Mouse (Mus musculus) forebrain, embryonic 10.5 days (tissue): ENCODE results near the gene 9430097D07Rik. TPM values are rescaled to one million over a fixed set of nuclear protein-coding genes. Genes with fewer than 3 reads are reported as not detected.

Experiments used
- DNase-seq: peaks from one replicate; pipeline ENCODE4 v3.0.0-alpha.2; 2017; ENCODE audit warnings: low spot score; ENCODE audit errors: extremely low spot score
- H3K27ac ChIP-seq: fragments of 300-500 bp; sonication (generic); 2 replicates; pipeline ENCODE4 v1.5.1; 2016; ENCODE audit warnings: mild to moderate bottlenecking
- H3K27me3 ChIP-seq: fragments of 300-500 bp; sonication (generic); 2 replicates; pipeline ENCODE4 v1.6.1; 2016; ENCODE audit warnings: mild to moderate bottlenecking; ENCODE audit not compliant: poor library complexity, severe bottlenecking
- H3K36me3 ChIP-seq: fragments of 300-500 bp; sonication (generic); replicated peaks from 2 replicates; pipeline ENCODE4 v1.6.1; 2016; ENCODE audit warnings: mild to moderate bottlenecking, moderate library complexity
- H3K4me1 ChIP-seq: fragments of 300-500 bp; sonication (generic); 2 replicates; pipeline ENCODE4 v1.6.1; 2016
- H3K4me3 ChIP-seq: fragments of 300-500 bp; sonication (generic); 2 replicates; pipeline ENCODE4 v1.5.1; 2016; ENCODE audit warnings: mild to moderate bottlenecking, moderate library complexity
- H3K9me3 ChIP-seq: fragments of 300-500 bp; sonication (generic); 2 replicates; pipeline ENCODE4 v1.6.1; 2016; ENCODE audit warnings: mild to moderate bottlenecking, moderate library complexity
- WGBS: fragments of 180-500 bp; shearing (Covaris S2); methylation state at CpG from one replicate; pipeline ENCODE4 v1.1.7; 2016; 5-methylcytosine and 5-hydroxymethylcytosine counted together
- polyA plus RNA-seq: library from polyadenylated mRNA; unstranded; fragments of >200 nt; fragmentation: Nextera tagmentation; extraction: Ambion mirVana; gene quantifications from 2 replicates; pipeline ENCODE4 v1.2.1, GENCODE M21; 2016

9430097D07Rik gene
- polyA plus RNA-seq, 1 experiment from 2014 or later = 0.19 TPM

- H3K27ac ChIP-seq = peak overlapping the region; percentile 89
- H3K4me1 ChIP-seq = peaks cover 60% of the 10 kb centered on the region
Observed at GRCm38 (mm10) chr2:32607262-32607947, 31.9 kb upstream of the 9430097D07Rik start.

DNA sequence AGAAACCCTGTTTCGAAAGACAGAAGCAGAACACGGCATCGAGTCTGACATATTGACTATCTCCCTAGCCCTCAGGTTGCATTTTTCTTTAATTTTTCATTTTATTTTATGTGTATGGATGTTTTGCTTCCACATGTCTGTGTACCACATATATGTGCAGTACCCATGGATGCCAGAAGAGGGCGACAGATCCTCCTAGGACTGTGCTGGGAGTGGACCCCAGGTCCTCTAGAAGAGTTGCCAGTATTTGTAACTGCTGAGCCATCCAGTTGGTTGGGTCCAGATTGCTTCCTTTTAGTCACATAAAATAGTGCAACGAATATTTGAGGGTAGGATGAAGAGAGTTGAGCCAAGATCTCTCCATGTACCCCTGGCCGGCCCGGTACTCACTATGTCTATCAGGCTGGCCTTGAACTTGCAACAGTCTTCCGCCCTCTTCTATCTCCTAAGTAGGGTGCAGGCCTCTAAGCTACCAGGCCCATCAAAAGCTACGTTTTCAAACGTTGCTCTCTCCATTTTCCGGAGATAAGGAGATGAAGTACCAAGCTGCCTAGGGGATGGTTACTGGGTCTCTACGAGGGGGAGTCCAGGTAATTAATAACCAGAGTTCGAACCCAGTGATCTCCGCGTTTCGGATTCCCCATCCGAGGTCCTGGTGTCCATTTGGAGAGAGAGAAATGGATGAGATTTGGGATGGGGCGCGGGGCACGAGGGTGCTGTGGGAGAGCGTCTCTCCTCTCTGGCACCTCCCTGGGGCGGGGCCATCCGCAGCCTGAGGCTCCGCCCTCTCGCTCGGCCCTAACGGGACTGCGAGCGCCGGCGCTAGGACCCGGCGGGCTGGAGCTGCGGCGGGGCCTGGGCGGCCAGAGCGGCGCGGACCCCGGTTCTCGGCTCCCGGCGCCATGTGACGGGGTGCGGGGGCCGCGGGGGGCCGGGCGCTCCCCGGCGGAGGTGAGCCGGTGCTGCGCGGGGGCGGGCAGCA lies 31.0 kb upstream of the 9430097D07Rik start:
- no peaks in the 10 kb centered on the region for H3K9me3 ChIP-seq
- peak overlapping the region; percentile 89 for H3K27ac ChIP-seq
- no peaks in the 10 kb centered on the region for H3K36me3 ChIP-seq
- H3K4me3 ChIP-seq = peak overlapping the region; percentile 76
- WGBS = 11% methylated on average over 54 of the region's 55 CpGs
- DNase-seq = peak; percentile 77
- peaks cover 21% of the 10 kb centered on the region for H3K27me3 ChIP-seq
- peaks cover 61% of the 10 kb centered on the region for H3K4me1 ChIP-seq

More at GRCm38 (mm10) chr2:32607262-32607947, 31.9 kb upstream of the 9430097D07Rik start:
- Histone ChIP-seq H3K4me3 (peak overlapping the region; percentile 76), H3K9me3 (no peaks in the 10 kb centered on the region), H3K36me3 (peaks cover 5% of the 10 kb centered on the region; the same call in 1 of the 2 replicates), H3K27me3 (peaks cover 21% of the 10 kb centered on the region)
- peak; percentile 59 for DNase-seq
- whole genome bisulfite sequencing = 7% methylated on average over 33 of the region's 34 CpGs

GRCm38 (mm10) chr2:32604631-32605030 lies 29.1 kb upstream of the 9430097D07Rik start:
- Histone ChIP-seq H3K4me1 (peaks cover 47% of the 10 kb centered on the region), H3K27ac (no peak overlapping the region), H3K4me3 (no peak overlapping the region), H3K9me3 (no peaks in the 10 kb centered on the region), H3K36me3 (no peaks in the 10 kb centered on the region), H3K27me3 (peaks cover 21% of the 10 kb centered on the region)
- no peak for DNase-seq
- WGBS = 52% methylated on average over 10 of the region's 10 CpGs

GRCm38 (mm10) chr2:32602600-32603054 lies 27.1 kb upstream of the 9430097D07Rik start:
- H3K9me3 ChIP-seq = no peaks in the 10 kb centered on the region
- H3K27ac ChIP-seq = peak overlapping the region; percentile 76
- H3K4me3 ChIP-seq = peak overlapping the region; percentile 49
- WGBS = under 1% methylated on average over 11 of the region's 11 CpGs
- peaks cover 29% of the 10 kb centered on the region for H3K4me1 ChIP-seq
- peak; percentile 91 for DNase-seq
- peaks cover 5% of the 10 kb centered on the region for H3K27me3 ChIP-seq
- H3K36me3 ChIP-seq = peaks cover 2% of the 10 kb centered on the region

GRCm38 (mm10) chr2:32601417-32602065 lies 26.1 kb upstream of the 9430097D07Rik start:
- Histone ChIP-seq H3K36me3 (peaks cover 11% of the 10 kb centered on the region), H3K4me3 (no peak overlapping the region), H3K27ac (peak overlapping the region; percentile 58; the same call in 1 of the 2 replicates), H3K4me1 (peaks cover 18% of the 10 kb centered on the region), H3K27me3 (no peaks in the 10 kb centered on the region), H3K9me3 (no peaks in the 10 kb centered on the region)
- 41% methylated on average over 8 of the region's 8 CpGs for WGBS
- DNase-seq = no peak

DNA sequence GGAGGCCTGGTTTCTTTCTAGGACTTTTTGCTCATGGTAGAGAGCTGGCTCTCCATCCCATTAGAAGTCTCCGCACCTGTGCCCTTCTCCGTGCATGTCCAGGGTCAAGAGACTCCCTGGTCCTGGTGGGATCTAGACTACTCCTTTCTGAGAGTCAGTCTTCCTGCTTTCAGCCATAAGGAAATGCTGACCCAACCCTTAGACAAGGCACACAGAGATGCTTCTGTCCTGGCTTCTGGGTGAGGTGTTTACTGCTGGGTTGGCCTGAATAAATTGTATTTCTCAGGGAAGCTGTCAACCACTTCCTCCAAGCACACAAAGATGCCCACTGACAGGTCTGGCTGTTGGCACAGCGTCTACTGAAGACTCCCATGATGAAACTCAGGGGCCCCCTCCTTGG lies 23.9 kb upstream of the 9430097D07Rik start, which contains the start of gene St6galnac6:
TSS of gene St6galnac6 (plus strand) at position 301 of the 400 bp plus-strand sequence.
- H3K36me3 ChIP-seq = peaks cover 17% of the 10 kb centered on the region
- no peaks in the 10 kb centered on the region for H3K9me3 ChIP-seq
- no peaks in the 10 kb centered on the region for H3K27me3 ChIP-seq
- DNase-seq = no peak
- 97% methylated on average over 3 of the region's 3 CpGs for WGBS
- H3K4me3 ChIP-seq = no peak within 1 kb of the TSS
- H3K4me1 ChIP-seq = peaks cover 16% of the 10 kb centered on the region
- no peak within 1 kb of the TSS for H3K27ac ChIP-seq

DNA sequence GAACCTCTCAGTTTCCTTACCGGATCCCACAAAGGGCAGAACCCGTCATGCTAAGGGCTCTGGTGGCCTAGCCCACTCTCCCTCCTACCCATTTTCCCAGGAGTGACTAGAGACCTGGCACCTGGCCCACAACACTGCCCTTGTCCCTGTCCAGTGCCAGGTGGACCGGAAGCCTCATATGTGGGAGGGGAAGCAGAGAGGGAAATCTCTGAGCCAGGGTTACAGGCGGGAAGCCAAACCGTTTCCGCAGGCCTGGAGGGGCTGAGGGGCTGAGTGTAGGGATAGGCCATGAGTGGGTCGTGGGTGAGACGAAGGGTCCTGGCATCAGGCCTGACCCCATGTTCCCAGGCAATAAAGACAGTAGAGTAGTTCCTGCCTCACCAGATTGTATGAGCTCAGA lies 23.0 kb upstream of the 9430097D07Rik start:
- Histone ChIP-seq H3K27ac (no peak overlapping the region), H3K4me3 (no peak overlapping the region), H3K4me1 (peaks cover 16% of the 10 kb centered on the region), H3K27me3 (no peaks in the 10 kb centered on the region), H3K36me3 (peaks cover 19% of the 10 kb centered on the region), H3K9me3 (no peaks in the 10 kb centered on the region)
- 88% methylated on average over 8 of the region's 8 CpGs for WGBS
- DNase-seq = no peak

DNA sequence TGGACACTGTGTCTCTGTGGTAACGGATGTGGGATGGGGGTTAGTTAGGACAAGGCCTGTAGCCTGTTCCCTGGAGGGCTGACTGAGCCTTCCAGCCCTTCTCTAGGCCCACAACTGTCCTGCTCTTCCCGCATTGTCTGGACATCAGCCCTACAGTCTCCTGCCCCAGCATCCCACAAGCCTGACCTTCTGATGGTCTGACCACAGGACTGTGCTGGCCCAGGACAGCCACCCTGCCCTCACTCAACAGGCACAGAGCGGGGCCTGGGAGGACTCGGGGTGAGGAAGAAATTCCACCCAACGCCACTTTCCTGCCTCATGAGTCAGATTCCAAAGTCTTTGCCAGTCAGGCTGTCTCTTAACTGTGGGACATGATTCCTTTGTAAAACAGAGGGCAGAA lies 22.2 kb upstream of the 9430097D07Rik start:
- Histone ChIP-seq H3K27ac (no peak overlapping the region), H3K36me3 (peaks cover 19% of the 10 kb centered on the region)

DNA sequence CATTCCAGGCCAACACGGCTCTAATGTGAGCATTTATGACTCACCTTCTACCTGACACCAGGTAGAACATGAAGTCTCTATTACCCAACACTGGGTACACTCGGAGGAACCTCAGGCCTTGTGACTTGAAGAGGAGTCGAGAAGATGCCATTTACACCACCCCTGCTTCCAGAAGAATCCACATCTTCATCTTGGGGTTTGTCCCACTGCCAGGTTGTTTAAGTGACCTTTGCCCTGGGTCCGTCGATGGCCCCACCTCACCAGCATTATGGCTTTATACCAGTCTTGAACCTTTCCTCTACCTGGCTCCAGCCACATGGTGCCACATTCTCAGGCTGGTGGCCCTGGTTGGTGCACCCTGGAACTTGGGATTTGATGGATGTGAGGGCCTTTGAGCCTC lies 21.8 kb upstream of the 9430097D07Rik start:
- no peak overlapping the region for H3K4me3 ChIP-seq
- no peak for DNase-seq
- WGBS = 91% methylated on average over 5 of the region's 5 CpGs
- peaks cover 11% of the 10 kb centered on the region for H3K4me1 ChIP-seq
- peaks cover 19% of the 10 kb centered on the region for H3K36me3 ChIP-seq
- no peak overlapping the region for H3K27ac ChIP-seq
- H3K9me3 ChIP-seq = no peaks in the 10 kb centered on the region
- no peaks in the 10 kb centered on the region for H3K27me3 ChIP-seq

More for the DNA sequence above, 22.2 kb upstream of the 9430097D07Rik start:
- DNase-seq = no peak
- no peaks in the 10 kb centered on the region for H3K9me3 ChIP-seq
- H3K4me1 ChIP-seq = peaks cover 16% of the 10 kb centered on the region
- no peak overlapping the region for H3K4me3 ChIP-seq
- no peaks in the 10 kb centered on the region for H3K27me3 ChIP-seq
- 90% methylated on average over 5 of the region's 5 CpGs for WGBS

- Histone ChIP-seq H3K27ac (no peak overlapping the region), H3K4me1 (peaks cover 6% of the 10 kb centered on the region), H3K4me3 (no peak overlapping the region), H3K27me3 (no peaks in the 10 kb centered on the region), H3K9me3 (no peaks in the 10 kb centered on the region), H3K36me3 (peaks cover 19% of the 10 kb centered on the region)
- no peak for DNase-seq
- WGBS = 95% methylated on average over 13 of the region's 13 CpGs
Observed at GRCm38 (mm10) chr2:32596725-32597124, 21.2 kb upstream of the 9430097D07Rik start.

- Histone ChIP-seq H3K27ac (no peak overlapping the region), H3K4me3 (no peak overlapping the region), H3K36me3 (0 out of 2 replicates have a peak, but pooled peaks cover 8% of the 10 kb centered on the region), H3K27me3 (peaks cover 12% of the 10 kb centered on the region), H3K4me1 (peaks cover 37% of the 10 kb centered on the region), H3K9me3 (no peaks in the 10 kb centered on the region)
- 86% methylated on average over 6 of the region's 6 CpGs for WGBS
- no peak for DNase-seq
Observed at GRCm38 (mm10) chr2:32591249-32591648, 15.8 kb upstream of the 9430097D07Rik start.

GRCm38 (mm10) chr2:32590224-32590623 lies 14.7 kb upstream of the 9430097D07Rik start:
- H3K4me3 ChIP-seq = no peak overlapping the region
- no peak for DNase-seq
- no peaks in the 10 kb centered on the region for H3K9me3 ChIP-seq
- H3K36me3 ChIP-seq = 0 out of 2 replicates have a peak, but pooled peaks cover 5% of the 10 kb centered on the region
- H3K4me1 ChIP-seq = peaks cover 39% of the 10 kb centered on the region
- WGBS = 85% methylated on average over 10 of the region's 10 CpGs
- H3K27ac ChIP-seq = no peak overlapping the region
- peaks cover 16% of the 10 kb centered on the region for H3K27me3 ChIP-seq
